Mouse (Mus musculus) kidney, adult 2 months (tissue): Measurements from ENCODE around the gene Atp11a. TPM values are rescaled to one million over a fixed set of nuclear protein-coding genes. Genes with fewer than 3 reads are reported as not detected.

Experiments
- DNase-seq: peaks from one replicate; pipeline ENCODE4 v3.0.0; 2021
- H3K27ac ChIP-seq: fragments of 200-500 bp; 2 replicates; pipeline ENCODE4 v1.5.1; 2012; ENCODE audit warnings: low read depth, low read length, control low read depth, inconsistent platforms; ENCODE audit not compliant: insufficient read depth
- H3K27me3 ChIP-seq: fragments of 200-500 bp; replicated peaks from 2 replicates; pipeline ENCODE4 v1.6.1; 2012; ENCODE audit warnings: mild to moderate bottlenecking, moderate library complexity, low read length, inconsistent platforms; ENCODE audit not compliant: control insufficient read depth, insufficient read depth
- H3K36me3 ChIP-seq: fragments of 200-500 bp; 2 replicates; pipeline ENCODE4 v1.6.1; 2012; ENCODE audit warnings: mild to moderate bottlenecking, moderate library complexity, low read length, inconsistent platforms; ENCODE audit not compliant: control insufficient read depth, insufficient read depth
- H3K4me1 ChIP-seq: fragments of 200-500 bp; 2 replicates; pipeline ENCODE4 v1.6.1; 2011; ENCODE audit warnings: low read length; ENCODE audit not compliant: control insufficient read depth, insufficient read depth
- H3K4me3 ChIP-seq: fragments of 200-500 bp; 2 replicates; pipeline ENCODE4 v1.5.1; 2011; ENCODE audit warnings: mild to moderate bottlenecking, low read depth, low read length, control low read depth; ENCODE audit not compliant: insufficient read depth
- CTCF ChIP-seq: fragments of 200-500 bp; conservative IDR thresholded peaks from 2 replicates; pipeline ENCODE4 v1.5.1; 2011; ENCODE audit warnings: low read depth, mild to moderate bottlenecking, control low read depth, low read length, moderate library complexity, mixed read lengths; ENCODE audit not compliant: insufficient read depth, insufficient read length
- POLR2A ChIP-seq: fragments of 200-500 bp; IDR thresholded peaks from one replicate; pipeline ENCODE4 v1.6.1; 2011; ENCODE audit warnings: low read depth, low read length, control low read depth
- WGBS: fragments of 180-500 bp; shearing (Covaris S2); methylation state at CpG from one replicate; pipeline ENCODE4 v1.1.7; 2018; 5-methylcytosine and 5-hydroxymethylcytosine counted together
- polyA plus RNA-seq: library from polyadenylated mRNA; depleted of rRNA; stranded (reverse); fragments of >200 nt; gene quantifications from 2 replicates; pipeline ENCODE4 v1.2.3, GENCODE M21; 2012

The Atp11a gene
- polyA plus RNA-seq, 1 experiment, result 176 TPM

DNA sequence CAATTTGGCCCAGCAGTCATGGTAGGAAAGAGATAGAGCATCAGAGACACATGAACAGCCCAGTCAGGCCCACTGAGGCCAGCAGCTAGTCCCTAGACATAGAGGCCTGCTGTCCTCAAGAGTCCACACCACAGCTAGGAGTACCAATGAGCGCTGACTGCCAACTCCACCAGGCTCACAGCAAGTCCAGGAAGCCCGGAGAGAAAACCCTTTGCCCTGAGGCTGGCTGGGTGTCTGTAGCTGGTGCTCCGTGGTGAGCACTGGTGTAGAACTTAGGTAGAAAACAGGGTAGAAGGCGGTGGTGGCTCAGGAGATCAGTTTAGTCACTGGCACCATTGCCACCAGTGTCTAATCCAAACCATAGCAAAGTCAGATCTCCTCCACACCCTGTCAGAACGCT, 988 bp upstream of the Atp11a start:
- peak; percentile 70 for DNase-seq
- no peaks in the 10 kb centered on the region for H3K36me3 ChIP-seq
- TF ChIP-seq POLR2A (no peak), CTCF (no peak)
- no peak overlapping the region for H3K4me3 ChIP-seq
- H3K4me1 ChIP-seq, result peaks cover 19% of the 10 kb centered on the region; the same call in 1 of the 2 replicates
- 72% methylated on average over 5 of the region's 5 CpGs for WGBS
- no peaks in the 10 kb centered on the region for H3K27me3 ChIP-seq
- peak overlapping the region; percentile 59 for H3K27ac ChIP-seq

DNA sequence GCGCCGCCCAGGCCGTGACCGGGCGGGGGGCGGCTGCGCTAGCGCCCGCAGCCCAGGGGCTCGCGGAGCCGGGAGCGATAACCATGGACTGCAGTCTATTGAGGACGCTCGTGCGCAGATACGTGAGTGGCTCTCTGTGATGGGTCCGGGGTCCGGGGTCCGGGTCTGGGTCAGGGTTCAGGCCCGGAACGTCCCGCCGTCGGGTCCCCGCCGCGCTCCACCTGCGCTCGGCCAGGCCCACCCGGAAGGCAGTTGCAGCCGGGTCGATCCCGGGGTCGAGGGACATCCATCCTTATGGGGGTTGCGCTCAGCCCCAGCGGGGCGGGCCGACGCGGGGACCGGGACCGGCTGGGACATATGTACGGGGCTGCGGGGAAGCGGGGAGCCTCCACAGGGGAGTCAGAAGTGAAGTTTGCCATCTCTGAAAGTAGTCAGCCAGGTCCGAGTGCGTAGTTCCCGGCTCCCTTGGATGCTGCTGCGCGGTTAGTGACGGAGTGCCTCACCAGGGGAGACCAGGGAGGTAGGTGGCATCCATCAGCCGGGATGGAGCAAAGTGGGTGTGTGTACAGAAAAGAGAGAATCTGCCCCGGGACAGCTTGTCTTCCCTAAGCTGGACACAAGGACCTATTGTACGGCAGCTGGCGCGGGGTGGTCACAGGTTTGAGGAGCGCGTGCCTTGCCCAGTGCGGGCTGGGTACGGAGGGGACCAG, 572 bp downstream of the Atp11a start:
- peak overlapping the region; percentile 92 for H3K27ac ChIP-seq
- DNase-seq, result no peak
- H3K27me3 ChIP-seq, result no peaks in the 10 kb centered on the region
- H3K4me3 ChIP-seq, result peak overlapping the region; percentile 58
- peaks cover 19% of the 10 kb centered on the region; the same call in 1 of the 2 replicates for H3K4me1 ChIP-seq
- 2% methylated on average over 61 of the region's 61 CpGs for WGBS
- no peaks in the 10 kb centered on the region; the same call in 1 of the 2 replicates for H3K36me3 ChIP-seq
- no peak for TF ChIP-seq CTCF
- TF ChIP-seq POLR2A, result no peak

DNA sequence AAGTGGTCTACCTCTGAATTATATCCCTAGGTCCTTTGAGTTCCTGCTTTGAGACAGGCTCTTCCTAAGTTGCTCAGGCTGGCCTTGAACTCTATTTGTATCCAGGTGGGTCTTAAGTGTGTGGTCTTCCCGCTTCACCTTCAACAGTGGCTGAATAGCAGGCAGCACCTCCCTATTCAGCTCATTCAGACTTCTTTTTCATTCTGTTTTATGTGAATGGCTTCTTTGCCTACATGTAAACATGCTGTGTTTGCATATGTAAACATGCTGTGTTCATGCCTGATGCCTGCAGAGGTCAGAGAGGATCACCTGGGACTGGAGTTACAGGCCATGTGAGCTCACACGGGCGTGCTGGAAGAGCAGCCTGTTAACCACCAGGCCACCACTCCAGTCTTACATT, 3.1 kb downstream of the Atp11a start:
- H3K36me3 ChIP-seq, result no peaks in the 10 kb centered on the region; the same call in 1 of the 2 replicates
- WGBS, result 70% methylated on average over 3 of the region's 3 CpGs
- H3K27me3 ChIP-seq, result no peaks in the 10 kb centered on the region
- H3K4me3 ChIP-seq, result peak overlapping the region; percentile 53
- no peak for TF ChIP-seq CTCF
- H3K27ac ChIP-seq, result peak overlapping the region; percentile 88
- peaks cover 11% of the 10 kb centered on the region; the same call in 1 of the 2 replicates for H3K4me1 ChIP-seq
- DNase-seq, result no peak

DNA sequence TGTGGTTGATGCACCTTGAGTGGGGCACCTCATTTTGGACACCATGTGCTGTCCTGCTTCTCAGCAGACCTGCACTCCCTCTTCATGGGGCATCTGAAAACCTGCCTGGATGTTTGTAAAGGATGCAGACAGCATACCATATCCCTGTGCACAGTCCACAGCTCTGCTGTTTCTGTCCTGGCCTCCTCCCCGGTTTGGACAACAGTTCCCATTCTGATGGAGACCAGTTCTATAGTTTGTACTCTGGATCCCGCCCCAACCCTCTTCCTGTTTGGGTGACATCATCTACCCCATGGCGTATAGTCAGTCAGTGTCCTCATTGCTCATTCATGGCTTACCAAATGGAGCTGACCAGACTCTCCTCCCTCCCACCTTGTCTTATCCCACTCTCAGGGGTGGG, 5.1 kb downstream of the Atp11a start:
- TF ChIP-seq POLR2A (no peak), CTCF (no peak)
- 0 out of 2 replicates have a peak, but pooled peaks cover 5% of the 10 kb centered on the region for H3K4me1 ChIP-seq
- H3K4me3 ChIP-seq, result peak overlapping the region; percentile 2; the same call in 1 of the 2 replicates
- peak overlapping the region; percentile 11; the same call in 1 of the 2 replicates for H3K27ac ChIP-seq
- WGBS, result 80% methylated on average over 3 of the region's 3 CpGs
- no peaks in the 10 kb centered on the region; the same call in 1 of the 2 replicates for H3K36me3 ChIP-seq
- no peaks in the 10 kb centered on the region for H3K27me3 ChIP-seq
- no peak for DNase-seq

DNA sequence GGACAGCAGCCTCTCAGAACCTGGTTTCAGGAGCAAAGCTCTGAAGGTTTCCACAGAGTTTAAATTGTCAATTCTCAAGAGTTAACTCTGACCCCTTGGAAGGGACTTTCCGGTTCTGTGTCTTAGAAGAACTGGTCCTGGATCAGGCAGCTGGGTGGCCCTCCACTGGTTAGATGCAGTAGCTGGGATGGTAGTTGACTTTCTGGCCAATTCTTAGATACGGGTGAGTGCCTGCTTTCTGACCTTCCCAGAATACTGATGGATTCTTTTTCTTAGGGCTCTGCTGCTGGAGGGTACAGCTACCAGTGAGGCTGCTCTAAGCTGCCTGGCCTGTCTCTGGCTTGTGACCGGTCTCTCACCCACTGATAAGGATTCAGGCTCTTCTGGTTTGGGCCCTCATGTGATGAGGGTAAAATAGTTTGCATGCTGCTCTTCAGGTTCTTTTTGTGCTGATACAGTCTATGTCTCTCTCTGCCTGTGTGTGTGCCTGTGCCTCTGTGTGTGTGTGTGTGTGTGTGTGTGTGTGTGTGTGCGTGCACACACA, 6.8 kb downstream of the Atp11a start:
- peak; percentile 70 for DNase-seq
- Histone ChIP-seq H3K27me3 (no peaks in the 10 kb centered on the region), H3K4me3 (no peak overlapping the region; the same call in 1 of the 2 replicates), H3K4me1 (0 out of 2 replicates have a peak, but pooled peaks cover 5% of the 10 kb centered on the region), H3K27ac (peak overlapping the region; percentile 21; the same call in 1 of the 2 replicates), H3K36me3 (no peaks in the 10 kb centered on the region; the same call in 1 of the 2 replicates)
- no peak for TF ChIP-seq CTCF
- TF ChIP-seq POLR2A, result no peak
- 56% methylated on average over 4 of the region's 4 CpGs for WGBS

DNA sequence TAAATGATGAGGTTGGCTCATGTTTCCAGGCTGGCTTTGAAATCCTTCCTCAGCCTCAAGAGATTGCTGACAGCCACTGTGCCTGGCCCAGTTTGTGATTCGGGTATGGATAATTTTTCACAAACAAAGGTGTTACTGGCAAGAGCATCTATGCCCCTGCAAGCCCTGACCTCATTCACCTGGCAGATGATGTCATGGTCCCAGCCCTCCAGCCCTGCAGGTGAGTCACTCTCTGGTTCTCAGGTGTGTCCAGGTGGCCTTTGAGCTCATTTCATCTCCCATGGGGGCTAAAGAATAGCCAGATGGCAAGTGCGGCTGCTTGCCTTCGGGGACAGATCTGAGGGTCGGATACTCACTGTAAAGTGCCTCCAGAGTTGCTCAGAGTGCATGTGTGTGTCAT, 8.2 kb downstream of the Atp11a start:
- 75% methylated on average over 4 of the region's 4 CpGs for WGBS
- Histone ChIP-seq H3K4me3 (no peak overlapping the region), H3K36me3 (no peaks in the 10 kb centered on the region; the same call in 1 of the 2 replicates), H3K27ac (no peak overlapping the region), H3K27me3 (no peaks in the 10 kb centered on the region), H3K4me1 (0 out of 2 replicates have a peak, but pooled peaks cover 5% of the 10 kb centered on the region)
- no peak for TF ChIP-seq POLR2A
- no peak for TF ChIP-seq CTCF
- no peak for DNase-seq

DNA sequence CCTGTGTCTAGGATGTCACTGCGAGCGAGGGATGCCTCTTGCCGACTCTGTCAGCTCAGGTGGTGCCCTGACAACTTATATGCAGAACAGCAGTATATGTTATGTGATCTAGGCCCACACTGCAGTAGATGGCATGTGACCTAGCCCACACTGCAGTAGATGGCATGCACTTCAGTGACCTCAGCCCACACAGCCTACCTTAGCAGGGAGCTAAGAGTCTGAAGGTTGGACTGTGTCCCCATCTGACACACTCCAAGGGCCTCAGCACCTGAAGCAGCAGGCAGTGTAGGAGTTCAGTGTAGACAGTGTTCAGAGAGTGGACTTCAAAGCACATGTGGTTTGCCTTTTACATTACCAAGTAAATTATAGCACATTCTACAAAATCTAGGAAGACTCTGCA, 10.4 kb downstream of the Atp11a start:
- TF ChIP-seq POLR2A (no peak), CTCF (no peak)
- DNase-seq, result peak; percentile 43
- Histone ChIP-seq H3K4me3 (no peak overlapping the region), H3K27ac (no peak overlapping the region), H3K4me1 (peaks cover 11% of the 10 kb centered on the region; the same call in 1 of the 2 replicates), H3K27me3 (no peaks in the 10 kb centered on the region), H3K36me3 (no peaks in the 10 kb centered on the region; the same call in 1 of the 2 replicates)
- 80% methylated on average over 3 of the region's 3 CpGs for WGBS
